Mouse (Mus musculus) cortical plate, adult 2 months (tissue): ENCODE results near the gene D430019H16Rik.

Source experiments
- CTCF ChIP-seq: fragments of 200-500 bp; IDR thresholded peaks from 2 replicates; pipeline ENCODE4 v1.5.1; 2011; ENCODE audit warnings: mild to moderate bottlenecking, control low read depth, low read length; ENCODE audit not compliant: insufficient read depth; ENCODE audit errors: extremely low read depth
- POLR2A ChIP-seq: fragments of 200-500 bp; IDR thresholded peaks from 2 replicates; pipeline ENCODE4 v1.6.1; 2011; ENCODE audit warnings: mild to moderate bottlenecking, low read length, control low read depth; ENCODE audit not compliant: insufficient read depth; ENCODE audit errors: extremely low read depth

DNA sequence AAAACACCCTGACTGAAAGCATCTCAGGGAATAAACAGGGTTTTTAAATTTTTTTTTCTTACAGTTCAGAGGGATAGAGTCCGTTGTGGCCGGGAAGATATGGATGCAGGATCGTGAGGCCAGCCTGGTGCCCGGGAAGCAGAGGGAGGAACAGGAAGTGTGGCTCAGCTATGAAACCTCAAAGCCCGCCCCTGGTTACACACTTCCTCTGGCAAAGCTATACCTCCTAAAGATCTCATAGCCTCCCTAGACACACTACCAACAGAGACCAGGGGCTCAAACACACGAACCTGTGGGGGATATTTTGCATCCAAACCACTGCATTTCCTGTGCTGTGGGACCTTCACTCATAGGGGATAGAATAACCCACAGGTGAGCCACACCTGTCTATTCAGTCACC, 7.9 kb upstream of the D430019H16Rik start:
- TF ChIP-seq CTCF (no peak), POLR2A (no peak)
